Mouse (Mus musculus): ENCODE measurements around the gene Cxcl16. TPM values are rescaled to one million over a fixed set of nuclear protein-coding genes. Genes with fewer than 3 reads are reported as not detected.
"Not testable (repeated sequence)": the region's sequence is repeated elsewhere in the genome, so short reads cannot be mapped to it uniquely, and the experiment has no call there.

Cxcl16 gene
- polyA plus RNA-seq, 1 experiment from 2014 or later: 1.5 TPM

- DNase-seq (ENCODE audit: low spot score): no peak
These were observed 28.0 kb upstream of the Cxcl16 start for GRCm38 (mm10) chr11:70487816-70488215.

DNA sequence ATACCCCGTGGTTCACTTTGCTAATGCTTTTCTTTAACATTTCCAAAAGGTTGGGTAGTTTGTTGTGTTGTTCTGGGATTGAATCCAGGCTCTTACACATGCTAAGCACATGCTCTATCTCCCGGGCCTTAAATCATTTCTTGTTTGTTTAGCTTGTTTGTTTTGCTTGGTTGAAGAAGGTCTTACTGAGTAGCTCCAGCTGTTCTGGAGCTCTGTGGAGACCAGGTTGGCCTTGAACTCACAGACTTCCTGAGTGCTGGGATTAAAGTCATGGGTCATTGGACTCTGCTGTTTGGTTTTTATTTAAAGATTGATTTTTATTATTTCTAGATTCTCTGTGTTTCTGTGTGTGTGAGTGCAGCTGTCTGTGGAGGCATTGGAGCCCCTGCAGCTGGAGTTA, 25.7 kb upstream of the Cxcl16 start:
- Histone ChIP-seq H3K4me1 (ENCODE audit: control insufficient read depth, insufficient read depth, low read length) (no peaks in the 10 kb centered on the region), H3K27ac (ENCODE audit: low read depth, low read length) (no peak overlapping the region), H3K27me3 (replicated peaks; ENCODE audit: control insufficient read depth, insufficient read depth, low read length) (no peaks in the 10 kb centered on the region), H3K9ac (ENCODE audit: low read length) (no peak overlapping the region), H3K4me3 (ENCODE audit: low read depth, low read length) (no peak overlapping the region), H3K4me2 (ENCODE audit: low read length) (no peak overlapping the region), H3K9me3 (replicated peaks; ENCODE audit: control insufficient read depth, low read length) (no peaks in the 10 kb centered on the region), H3K36me3 (ENCODE audit: control insufficient read depth, insufficient read depth, low read length) (no peaks in the 10 kb centered on the region)
- 53% methylated on average over 2 of the region's 2 CpGs for WGBS
- DNase-seq (ENCODE audit: low spot score) (no peak), ATAC-seq (no peak)

More at GRCm38 (mm10) chr11:70487816-70488215, 28.0 kb upstream of the Cxcl16 start:
- H3K4me2 ChIP-seq (ENCODE audit: low read length): no peak overlapping the region
- H3K9ac ChIP-seq (ENCODE audit: low read length): no peak overlapping the region
- no peaks in the 10 kb centered on the region for H3K36me3 ChIP-seq (ENCODE audit: control insufficient read depth, insufficient read depth, low read length)
- no peaks in the 10 kb centered on the region for H3K9me3 ChIP-seq (replicated peaks; ENCODE audit: control insufficient read depth, low read length)
- 51% methylated on average over 4 of the region's 4 CpGs for WGBS
- H3K4me3 ChIP-seq (ENCODE audit: low read depth, low read length): no peak overlapping the region
- no peaks in the 10 kb centered on the region for H3K27me3 ChIP-seq (replicated peaks; ENCODE audit: control insufficient read depth, insufficient read depth, low read length)
- no peak overlapping the region for H3K27ac ChIP-seq (ENCODE audit: low read depth, low read length)
- H3K4me1 ChIP-seq (ENCODE audit: control insufficient read depth, insufficient read depth, low read length): no peaks in the 10 kb centered on the region
- ATAC-seq: no peak

GRCm38 (mm10) chr11:70474872-70475534, 15.2 kb upstream of the Cxcl16 start:
- H3K9me3 ChIP-seq (replicated peaks; ENCODE audit: control insufficient read depth, low read length): no peaks in the 10 kb centered on the region
- H3K27me3 ChIP-seq (replicated peaks; ENCODE audit: control insufficient read depth, insufficient read depth, low read length): no peaks in the 10 kb centered on the region
- WGBS: 81% methylated on average over 12 of the region's 12 CpGs
- no peak overlapping the region for H3K9ac ChIP-seq (ENCODE audit: low read length)
- ATAC-seq (no peak), DNase-seq (ENCODE audit: low spot score) (no peak)
- no peaks in the 10 kb centered on the region for H3K36me3 ChIP-seq (ENCODE audit: control insufficient read depth, insufficient read depth, low read length)
- H3K27ac ChIP-seq (ENCODE audit: low read depth, low read length): no peak overlapping the region
- H3K4me1 ChIP-seq (ENCODE audit: control insufficient read depth, insufficient read depth, low read length): no peaks in the 10 kb centered on the region
- H3K4me2 ChIP-seq (ENCODE audit: low read length): no peak overlapping the region
- H3K4me3 ChIP-seq (ENCODE audit: low read depth, low read length): no peak overlapping the region

- 87% methylated on average over 5 of the region's 5 CpGs for WGBS
- not testable (repeated sequence) for H3K9me3 ChIP-seq (replicated peaks; ENCODE audit: control insufficient read depth, low read length); H3K27me3 ChIP-seq (replicated peaks; ENCODE audit: control insufficient read depth, insufficient read depth, low read length); H3K9ac ChIP-seq (ENCODE audit: low read length); H3K4me3 ChIP-seq (ENCODE audit: low read depth, low read length); ATAC-seq; H3K36me3 ChIP-seq (ENCODE audit: control insufficient read depth, insufficient read depth, low read length); H3K4me2 ChIP-seq (ENCODE audit: low read length); DNase-seq (ENCODE audit: low spot score); H3K4me1 ChIP-seq (ENCODE audit: control insufficient read depth, insufficient read depth, low read length); H3K27ac ChIP-seq (ENCODE audit: low read depth, low read length)
These were observed 13.5 kb upstream of the Cxcl16 start for GRCm38 (mm10) chr11:70473291-70473690.

GRCm38 (mm10) chr11:70472716-70473115, 12.9 kb upstream of the Cxcl16 start:
- H3K9ac ChIP-seq (ENCODE audit: low read length): no peak overlapping the region
- no peak overlapping the region for H3K4me2 ChIP-seq (ENCODE audit: low read length)
- no peak overlapping the region for H3K4me3 ChIP-seq (ENCODE audit: low read depth, low read length)
- no peak overlapping the region for H3K27ac ChIP-seq (ENCODE audit: low read depth, low read length)
- DNase-seq (ENCODE audit: low spot score): no peak
- H3K27me3 ChIP-seq (replicated peaks; ENCODE audit: control insufficient read depth, insufficient read depth, low read length): no peaks in the 10 kb centered on the region
- no peaks in the 10 kb centered on the region for H3K36me3 ChIP-seq (ENCODE audit: control insufficient read depth, insufficient read depth, low read length)
- no peaks in the 10 kb centered on the region for H3K4me1 ChIP-seq (ENCODE audit: control insufficient read depth, insufficient read depth, low read length)
- no peak for ATAC-seq
- no peaks in the 10 kb centered on the region for H3K9me3 ChIP-seq (replicated peaks; ENCODE audit: control insufficient read depth, low read length)

DNA sequence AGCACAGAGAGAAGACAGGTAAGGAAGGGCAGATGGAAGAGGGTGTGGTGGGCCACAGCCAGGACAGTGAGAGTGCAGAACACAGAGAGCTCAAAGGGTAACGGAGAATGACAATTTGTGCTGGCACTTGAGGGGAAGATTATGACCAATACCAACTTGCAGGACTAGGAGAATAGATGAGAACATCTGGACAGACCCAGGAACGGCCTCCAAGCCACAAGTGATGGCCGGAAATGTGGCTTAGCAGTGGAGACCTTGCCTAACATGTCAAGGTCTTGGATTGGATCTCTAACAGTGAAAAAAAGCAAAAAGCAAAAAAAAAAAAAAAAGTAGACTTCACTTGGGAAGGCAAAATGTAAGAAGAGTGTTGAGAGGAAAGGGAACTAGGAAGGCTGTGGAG, 10.0 kb upstream of the Cxcl16 start:
- no peaks in the 10 kb centered on the region for H3K9me3 ChIP-seq (replicated peaks; ENCODE audit: control insufficient read depth, low read length)
- 85% methylated on average over 3 of the region's 3 CpGs for WGBS
- H3K4me2 ChIP-seq (ENCODE audit: low read length): no peak overlapping the region
- peaks cover 10% of the 10 kb centered on the region for H3K4me1 ChIP-seq (ENCODE audit: control insufficient read depth, insufficient read depth, low read length)
- ATAC-seq (no peak), DNase-seq (ENCODE audit: low spot score) (no peak)
- no peaks in the 10 kb centered on the region for H3K27me3 ChIP-seq (replicated peaks; ENCODE audit: control insufficient read depth, insufficient read depth, low read length)
- H3K36me3 ChIP-seq (ENCODE audit: control insufficient read depth, insufficient read depth, low read length): no peaks in the 10 kb centered on the region
- H3K9ac ChIP-seq (ENCODE audit: low read length): no peak overlapping the region
- no peak overlapping the region for H3K27ac ChIP-seq (ENCODE audit: low read depth, low read length)
- H3K4me3 ChIP-seq (ENCODE audit: low read depth, low read length): no peak overlapping the region

GRCm38 (mm10) chr11:70467902-70468619, 8.3 kb upstream of the Cxcl16 start:
- Histone ChIP-seq H3K4me2 (ENCODE audit: low read length) (no peak overlapping the region), H3K9me3 (replicated peaks; ENCODE audit: control insufficient read depth, low read length) (no peaks in the 10 kb centered on the region), H3K9ac (ENCODE audit: low read length) (no peak overlapping the region), H3K27ac (ENCODE audit: low read depth, low read length) (no peak overlapping the region), H3K27me3 (replicated peaks; ENCODE audit: control insufficient read depth, insufficient read depth, low read length) (0 out of 2 replicates have a peak, but pooled peaks cover 3% of the 10 kb centered on the region), H3K36me3 (ENCODE audit: control insufficient read depth, insufficient read depth, low read length) (no peaks in the 10 kb centered on the region), H3K4me3 (ENCODE audit: low read depth, low read length) (no peak overlapping the region), H3K4me1 (ENCODE audit: control insufficient read depth, insufficient read depth, low read length) (peaks cover 10% of the 10 kb centered on the region)
- WGBS: 90% methylated on average over 5 of the region's 5 CpGs
- ATAC-seq (no peak), DNase-seq (ENCODE audit: low spot score) (no peak)

DNA sequence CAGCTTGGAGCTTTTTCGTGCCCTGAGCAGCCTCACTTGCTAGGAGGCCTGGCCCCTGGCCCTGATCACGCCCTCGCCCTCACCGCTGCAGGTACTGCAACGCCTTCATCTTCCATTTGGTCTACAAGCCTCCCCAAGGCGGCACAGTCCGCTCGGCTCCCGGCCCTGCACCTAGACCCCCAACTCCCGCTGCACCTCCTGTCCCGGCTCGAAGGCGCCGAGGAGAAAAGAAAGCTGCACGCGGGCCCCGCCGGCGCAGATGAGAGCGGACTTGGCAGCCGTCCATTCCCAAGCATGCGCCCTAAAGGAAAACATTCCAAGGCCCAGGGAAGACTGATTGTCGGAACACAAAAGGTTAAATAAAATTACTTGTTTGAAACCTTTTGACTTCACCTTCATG, 6.0 kb upstream of the Cxcl16 start:
- H3K4me1 ChIP-seq (ENCODE audit: control insufficient read depth, insufficient read depth, low read length): peaks cover 10% of the 10 kb centered on the region
- no peak overlapping the region for H3K27ac ChIP-seq (ENCODE audit: low read depth, low read length)
- ATAC-seq: peak; percentile 23; the same call in 1 of the 2 replicates
- peak; percentile 58 for DNase-seq (ENCODE audit: low spot score)
- H3K27me3 ChIP-seq (replicated peaks; ENCODE audit: control insufficient read depth, insufficient read depth, low read length): peaks cover 8% of the 10 kb centered on the region
- WGBS: 10% methylated on average over 23 of the region's 23 CpGs
- peak overlapping the region; percentile 40 for H3K9ac ChIP-seq (ENCODE audit: low read length)
- H3K4me2 ChIP-seq (ENCODE audit: low read length): peak overlapping the region; percentile 46
- no peaks in the 10 kb centered on the region for H3K9me3 ChIP-seq (replicated peaks; ENCODE audit: control insufficient read depth, low read length)
- peak overlapping the region; percentile 9 for H3K4me3 ChIP-seq (ENCODE audit: low read depth, low read length)
- no peaks in the 10 kb centered on the region for H3K36me3 ChIP-seq (ENCODE audit: control insufficient read depth, insufficient read depth, low read length)

DNA sequence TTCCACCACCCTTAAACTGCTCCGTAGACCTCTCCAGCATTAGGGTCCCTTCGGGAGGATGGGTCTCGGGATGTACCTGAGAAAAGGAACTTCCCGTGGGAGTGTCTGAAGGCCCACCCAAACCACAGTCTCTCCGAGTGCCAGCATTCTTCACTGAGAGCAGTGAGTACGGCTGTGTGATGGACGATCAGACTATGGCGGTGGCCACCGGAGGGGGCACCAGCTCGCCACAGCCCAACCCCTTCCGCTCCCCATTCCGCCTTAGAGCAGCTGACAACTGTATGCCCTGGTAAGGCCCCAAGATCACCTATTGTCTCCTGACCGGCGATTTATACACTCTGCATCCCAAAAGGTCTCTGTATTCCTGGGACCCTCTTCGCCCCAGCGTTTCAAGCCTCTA, 5.4 kb upstream of the Cxcl16 start:
- 24% methylated on average over 16 of the region's 16 CpGs for WGBS
- DNase-seq (ENCODE audit: low spot score) (no peak), ATAC-seq (no peak)
- no peaks in the 10 kb centered on the region for H3K36me3 ChIP-seq (ENCODE audit: control insufficient read depth, insufficient read depth, low read length)
- H3K4me3 ChIP-seq (ENCODE audit: low read depth, low read length): peak overlapping the region; percentile 9; the same call in 1 of the 2 replicates
- H3K27me3 ChIP-seq (replicated peaks; ENCODE audit: control insufficient read depth, insufficient read depth, low read length): peaks cover 14% of the 10 kb centered on the region
- no peak overlapping the region for H3K27ac ChIP-seq (ENCODE audit: low read depth, low read length)
- H3K4me2 ChIP-seq (ENCODE audit: low read length): peak overlapping the region; percentile 46
- H3K9ac ChIP-seq (ENCODE audit: low read length): peak overlapping the region; percentile 40
- peaks cover 10% of the 10 kb centered on the region for H3K4me1 ChIP-seq (ENCODE audit: control insufficient read depth, insufficient read depth, low read length)
- H3K9me3 ChIP-seq (replicated peaks; ENCODE audit: control insufficient read depth, low read length): no peaks in the 10 kb centered on the region
